Mouse (Mus musculus) ES-CJ7 (cell line): ENCODE data around the gene C1rl.
"Not testable (repeated sequence)": the region's sequence is repeated elsewhere in the genome, so short reads cannot be mapped to it uniquely, and the experiment has no call there.

Experiments used
- DNase-seq: peaks from one replicate; pipeline ENCODE4 v3.0.0; 2011; ENCODE audit warnings: low read depth, low spot score

C1rl gene

GRCm38 (mm10) chr6:124492842-124493561 is at the start of gene C1rl:
TSS of gene C1rl (plus strand) at chr6:124493113.
- DNase-seq: peak; percentile 95

- no peak for DNase-seq
Observed at GRCm38 (mm10) chr6:124443338-124443737, 49.6 kb upstream of the C1rl start.

- no peak for DNase-seq
Observed at GRCm38 (mm10) chr6:124446024-124446423, 46.9 kb upstream of the C1rl start.

- no peak for DNase-seq
Observed at GRCm38 (mm10) chr6:124446459-124446858, 46.5 kb upstream of the C1rl start.

- no peak for DNase-seq
Observed at GRCm38 (mm10) chr6:124447356-124447755, 45.6 kb upstream of the C1rl start.

- peak; percentile 55 for DNase-seq
Observed at GRCm38 (mm10) chr6:124448186-124448852, 44.6 kb upstream of the C1rl start.

- DNase-seq: no peak
Observed at GRCm38 (mm10) chr6:124448959-124449667, 43.8 kb upstream of the C1rl start.

GRCm38 (mm10) chr6:124449668-124450383 is 43.1 kb upstream of the C1rl start:
- DNase-seq: no peak

GRCm38 (mm10) chr6:124451995-124452394 is 40.9 kb upstream of the C1rl start:
- peak; percentile 42 for DNase-seq

GRCm38 (mm10) chr6:124453756-124454155 is 39.2 kb upstream of the C1rl start:
- peak; percentile 68 for DNase-seq

- DNase-seq: no peak
Observed at GRCm38 (mm10) chr6:124456243-124456642, 36.7 kb upstream of the C1rl start.

GRCm38 (mm10) chr6:124457827-124458226 is 35.1 kb upstream of the C1rl start:
- no peak for DNase-seq

- no peak for DNase-seq
Observed at GRCm38 (mm10) chr6:124458505-124458904, 34.4 kb upstream of the C1rl start.

- no peak for DNase-seq
Observed at GRCm38 (mm10) chr6:124459388-124459787, 33.5 kb upstream of the C1rl start.

- DNase-seq: no peak
Observed at GRCm38 (mm10) chr6:124463881-124464291, 29.0 kb upstream of the C1rl start.

- DNase-seq: peak; percentile 93
Observed at GRCm38 (mm10) chr6:124464305-124465271, 28.3 kb upstream of the C1rl start, which contains the start of gene Clstn3. TSS of gene Clstn3 (minus strand) at chr6:124464794.

- DNase-seq: no peak
Observed at GRCm38 (mm10) chr6:124465299-124465698, 27.6 kb upstream of the C1rl start.

- DNase-seq: no peak
Observed at GRCm38 (mm10) chr6:124465729-124466128, 27.2 kb upstream of the C1rl start.

- DNase-seq: no peak
Observed at GRCm38 (mm10) chr6:124471121-124471520, 21.8 kb upstream of the C1rl start.

GRCm38 (mm10) chr6:124471783-124472638 is 20.9 kb upstream of the C1rl start:
- not testable (repeated sequence) for DNase-seq
